Mouse (Mus musculus) limb, embryonic 10.5 days (tissue): ENCODE data around the gene Slc16a3. TPM values are rescaled to one million over a fixed set of nuclear protein-coding genes. Genes with fewer than 3 reads are reported as not detected.

Experiments
- polyA plus RNA-seq: library from polyadenylated mRNA; unstranded; fragments of >200 nt; fragmentation: Nextera tagmentation; extraction: Ambion mirVana; gene quantifications from 2 replicates; pipeline ENCODE4 v1.2.1, GENCODE M21; 2016

Gene Slc16a3
- polyA plus RNA-seq, 1 experiment from 2014 or later: 119 TPM

Other genes with a start within 250 kb of the Slc16a3 start
- 122 and 123 TPM in 2 replicates for gene Cenpx, start 234.7 kb upstream of the Slc16a3 start, polyA plus RNA-seq
- 52.8 and 60.8 TPM in 2 replicates for gene Lrrc45, start 234.6 kb upstream of the Slc16a3 start, polyA plus RNA-seq
- gene Rac3, start 227.0 kb upstream of the Slc16a3 start, polyA plus RNA-seq: 25.4 and 28.8 TPM in 2 replicates
- gene Dcxr, start 221.2 kb upstream of the Slc16a3 start, polyA plus RNA-seq: 14.0 and 15.9 TPM in 2 replicates
- gene Cbr2, start 216.4 kb upstream of the Slc16a3 start, polyA plus RNA-seq: 15.2 and 16.3 TPM in 2 replicates
- 9.3 and 20.0 TPM in 2 replicates for gene Hmga1b, start 185.7 kb upstream of the Slc16a3 start, polyA plus RNA-seq
- gene Rfng, start 164.3 kb upstream of the Slc16a3 start, polyA plus RNA-seq: 35.7 and 40.4 TPM in 2 replicates
- 269 and 270 TPM in 2 replicates for gene Gps1, start 164.2 kb upstream of the Slc16a3 start, polyA plus RNA-seq
- gene Dus1l, start 152.1 kb upstream of the Slc16a3 start, polyA plus RNA-seq: 122 and 136 TPM in 2 replicates
- 125 and 139 TPM in 2 replicates for gene Fasn, start 123.9 kb upstream of the Slc16a3 start, polyA plus RNA-seq
- gene Ccdc57, start 15.6 kb upstream of the Slc16a3 start, polyA plus RNA-seq: 7.0 and 7.2 TPM in 2 replicates
- 126 and 136 TPM in 2 replicates for gene Csnk1d, start 42.9 kb downstream of the Slc16a3 start, polyA plus RNA-seq
- gene Cd7, start 90.9 kb downstream of the Slc16a3 start, polyA plus RNA-seq: not detected in 2 replicates
- gene Sectm1b, start 115.1 kb downstream of the Slc16a3 start, polyA plus RNA-seq: not detected in 2 replicates
- not detected in 2 replicates for gene Sectm1a, start 132.7 kb downstream of the Slc16a3 start, polyA plus RNA-seq
- not detected in 2 replicates for gene Tex19.2, start 170.2 kb downstream of the Slc16a3 start, polyA plus RNA-seq
- gene Tex19.1, start 197.7 kb downstream of the Slc16a3 start, polyA plus RNA-seq: 0.09 TPM in 1 of 2 replicates, not detected in the other
- gene Uts2r, start 211.8 kb downstream of the Slc16a3 start, polyA plus RNA-seq: 0.11 TPM in 1 of 2 replicates, not detected in the other